Mouse (Mus musculus): Measurements from ENCODE around the gene Tnk1. TPM values are rescaled to one million over a fixed set of nuclear protein-coding genes. Genes with fewer than 3 reads are reported as not detected.

Gene Tnk1
- polyA plus RNA-seq (2014; fragmentation: Nextera tagmentation; extraction: Ambion mirVana): 1.1 and 1.9 TPM in 2 replicates

- Histone ChIP-seq H3K4me1 (ENCODE audit: control insufficient read depth, insufficient read depth, low read length) (no peaks in the 10 kb centered on the region), H3K4me2 (ENCODE audit: low read depth, low read length) (peak within 1 kb of the TSS; percentile 30; the same call in 1 of the 2 replicates), H3K9ac (replicated peaks; ENCODE audit: low read length) (peak within 1 kb of the TSS; percentile 28), H3K4me3 (ENCODE audit: low read depth, low read length) (no peak within 1 kb of the TSS), H3K36me3 (replicated peaks; ENCODE audit: control insufficient read depth, insufficient read depth, low read depth, low read length) (no peaks in the 10 kb centered on the region), H3K27ac (replicated peaks; ENCODE audit: low read depth, low read length) (no peak within 1 kb of the TSS), H3K9me3 (replicated peaks; ENCODE audit: control insufficient read depth, low read length) (no peaks in the 10 kb centered on the region), H3K27me3 (ENCODE audit: control insufficient read depth, insufficient read depth, low read length) (peaks cover 13% of the 10 kb centered on the region)
- peak; percentile 35 for DNase-seq (ENCODE audit: low spot score)
- WGBS: 19% methylated on average over 30 of the region's 30 CpGs
- no peak for ATAC-seq (replicated peaks; ENCODE audit: insufficient number of reproducible peaks, low FRiP score, low TSS enrichment, low read depth)
These were observed at the start of gene Tnk1 for GRCm38 (mm10) chr11:69858113-69858998. Tnk1 (minus strand) TSS chr11:69858730.

GRCm38 (mm10) chr11:69904311-69904710 lies 45.8 kb upstream of the Tnk1 start:
- H3K4me3 ChIP-seq (ENCODE audit: low read depth, low read length): no peak overlapping the region
- ATAC-seq (replicated peaks; ENCODE audit: insufficient number of reproducible peaks, low FRiP score, low TSS enrichment, low read depth): no peak
- H3K4me2 ChIP-seq (ENCODE audit: low read depth, low read length): no peak overlapping the region
- no peaks in the 10 kb centered on the region for H3K9me3 ChIP-seq (replicated peaks; ENCODE audit: control insufficient read depth, low read length)
- H3K4me1 ChIP-seq (ENCODE audit: control insufficient read depth, insufficient read depth, low read length): peaks cover 4% of the 10 kb centered on the region; the same call in 1 of the 2 replicates
- no peak overlapping the region for H3K9ac ChIP-seq (replicated peaks; ENCODE audit: low read length)
- 96% methylated on average over 9 of the region's 9 CpGs for WGBS
- H3K27me3 ChIP-seq (ENCODE audit: control insufficient read depth, insufficient read depth, low read length): no peaks in the 10 kb centered on the region
- H3K36me3 ChIP-seq (replicated peaks; ENCODE audit: control insufficient read depth, insufficient read depth, low read depth, low read length): peaks cover 33% of the 10 kb centered on the region
- H3K27ac ChIP-seq (replicated peaks; ENCODE audit: low read depth, low read length): no peak overlapping the region
- DNase-seq (ENCODE audit: low spot score): no peak

GRCm38 (mm10) chr11:69902972-69903371 lies 44.4 kb upstream of the Tnk1 start:
- H3K4me3 ChIP-seq (ENCODE audit: low read depth, low read length): peak overlapping the region; percentile 92
- H3K27me3 ChIP-seq (ENCODE audit: control insufficient read depth, insufficient read depth, low read length): no peaks in the 10 kb centered on the region
- DNase-seq (ENCODE audit: low spot score) (no peak), ATAC-seq (replicated peaks; ENCODE audit: insufficient number of reproducible peaks, low FRiP score, low TSS enrichment, low read depth) (no peak)
- 90% methylated on average over 13 of the region's 13 CpGs for WGBS
- H3K27ac ChIP-seq (replicated peaks; ENCODE audit: low read depth, low read length): no peak overlapping the region
- H3K4me1 ChIP-seq (ENCODE audit: control insufficient read depth, insufficient read depth, low read length): peaks cover 4% of the 10 kb centered on the region; the same call in 1 of the 2 replicates
- no peak overlapping the region; the same call in 1 of the 2 replicates for H3K9ac ChIP-seq (replicated peaks; ENCODE audit: low read length)
- H3K9me3 ChIP-seq (replicated peaks; ENCODE audit: control insufficient read depth, low read length): no peaks in the 10 kb centered on the region
- H3K36me3 ChIP-seq (replicated peaks; ENCODE audit: control insufficient read depth, insufficient read depth, low read depth, low read length): peaks cover 28% of the 10 kb centered on the region
- H3K4me2 ChIP-seq (ENCODE audit: low read depth, low read length): peak overlapping the region; percentile 95; the same call in 1 of the 2 replicates

DNA sequence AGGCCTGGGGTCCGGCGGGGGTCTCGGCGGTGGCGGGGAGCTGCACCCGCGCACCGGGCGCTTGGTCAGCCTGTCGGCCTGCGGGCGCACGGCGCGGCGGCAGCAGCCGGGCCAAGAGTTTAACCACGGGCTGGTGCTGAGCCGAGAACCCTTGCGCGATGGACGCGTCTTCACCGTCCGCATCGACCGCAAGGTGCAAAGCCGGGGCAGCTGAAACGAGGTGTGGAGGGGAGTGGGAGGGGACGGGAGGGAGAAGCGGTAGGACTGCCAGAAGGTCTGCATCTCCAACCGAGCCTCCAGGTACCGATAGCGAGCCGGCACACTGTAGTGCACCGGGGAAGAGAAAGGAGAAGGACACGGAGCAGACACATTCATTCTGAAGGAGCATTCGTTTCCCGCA lies 43.5 kb upstream of the Tnk1 start:
- DNase-seq (ENCODE audit: low spot score) (peak; percentile 24), ATAC-seq (replicated peaks; ENCODE audit: insufficient number of reproducible peaks, low FRiP score, low TSS enrichment, low read depth) (no peak)
- Histone ChIP-seq H3K4me2 (ENCODE audit: low read depth, low read length) (peak overlapping the region; percentile 95), H3K9ac (replicated peaks; ENCODE audit: low read length) (peak overlapping the region; percentile 90), H3K27me3 (ENCODE audit: control insufficient read depth, insufficient read depth, low read length) (no peaks in the 10 kb centered on the region), H3K27ac (replicated peaks; ENCODE audit: low read depth, low read length) (peak overlapping the region; percentile 82), H3K36me3 (replicated peaks; ENCODE audit: control insufficient read depth, insufficient read depth, low read depth, low read length) (peaks cover 21% of the 10 kb centered on the region), H3K9me3 (replicated peaks; ENCODE audit: control insufficient read depth, low read length) (no peaks in the 10 kb centered on the region), H3K4me1 (ENCODE audit: control insufficient read depth, insufficient read depth, low read length) (peaks cover 4% of the 10 kb centered on the region; the same call in 1 of the 2 replicates), H3K4me3 (ENCODE audit: low read depth, low read length) (peak overlapping the region; percentile 92)
- under 1% methylated on average over 39 of the region's 39 CpGs for WGBS

GRCm38 (mm10) chr11:69901406-69901846 lies 42.9 kb upstream of the Tnk1 start:
- peak overlapping the region; percentile 95 for H3K4me2 ChIP-seq (ENCODE audit: low read depth, low read length)
- H3K4me1 ChIP-seq (ENCODE audit: control insufficient read depth, insufficient read depth, low read length): peaks cover 4% of the 10 kb centered on the region; the same call in 1 of the 2 replicates
- no peaks in the 10 kb centered on the region for H3K9me3 ChIP-seq (replicated peaks; ENCODE audit: control insufficient read depth, low read length)
- H3K9ac ChIP-seq (replicated peaks; ENCODE audit: low read length): peak overlapping the region; percentile 98
- peak overlapping the region; percentile 92 for H3K4me3 ChIP-seq (ENCODE audit: low read depth, low read length)
- peaks cover 16% of the 10 kb centered on the region for H3K36me3 ChIP-seq (replicated peaks; ENCODE audit: control insufficient read depth, insufficient read depth, low read depth, low read length)
- DNase-seq (ENCODE audit: low spot score) (peak; percentile 99), ATAC-seq (replicated peaks; ENCODE audit: insufficient number of reproducible peaks, low FRiP score, low TSS enrichment, low read depth) (peak; percentile 72)
- WGBS: under 1% methylated on average over 42 of the region's 42 CpGs
- peak overlapping the region; percentile 82 for H3K27ac ChIP-seq (replicated peaks; ENCODE audit: low read depth, low read length)
- no peaks in the 10 kb centered on the region for H3K27me3 ChIP-seq (ENCODE audit: control insufficient read depth, insufficient read depth, low read length)

DNA sequence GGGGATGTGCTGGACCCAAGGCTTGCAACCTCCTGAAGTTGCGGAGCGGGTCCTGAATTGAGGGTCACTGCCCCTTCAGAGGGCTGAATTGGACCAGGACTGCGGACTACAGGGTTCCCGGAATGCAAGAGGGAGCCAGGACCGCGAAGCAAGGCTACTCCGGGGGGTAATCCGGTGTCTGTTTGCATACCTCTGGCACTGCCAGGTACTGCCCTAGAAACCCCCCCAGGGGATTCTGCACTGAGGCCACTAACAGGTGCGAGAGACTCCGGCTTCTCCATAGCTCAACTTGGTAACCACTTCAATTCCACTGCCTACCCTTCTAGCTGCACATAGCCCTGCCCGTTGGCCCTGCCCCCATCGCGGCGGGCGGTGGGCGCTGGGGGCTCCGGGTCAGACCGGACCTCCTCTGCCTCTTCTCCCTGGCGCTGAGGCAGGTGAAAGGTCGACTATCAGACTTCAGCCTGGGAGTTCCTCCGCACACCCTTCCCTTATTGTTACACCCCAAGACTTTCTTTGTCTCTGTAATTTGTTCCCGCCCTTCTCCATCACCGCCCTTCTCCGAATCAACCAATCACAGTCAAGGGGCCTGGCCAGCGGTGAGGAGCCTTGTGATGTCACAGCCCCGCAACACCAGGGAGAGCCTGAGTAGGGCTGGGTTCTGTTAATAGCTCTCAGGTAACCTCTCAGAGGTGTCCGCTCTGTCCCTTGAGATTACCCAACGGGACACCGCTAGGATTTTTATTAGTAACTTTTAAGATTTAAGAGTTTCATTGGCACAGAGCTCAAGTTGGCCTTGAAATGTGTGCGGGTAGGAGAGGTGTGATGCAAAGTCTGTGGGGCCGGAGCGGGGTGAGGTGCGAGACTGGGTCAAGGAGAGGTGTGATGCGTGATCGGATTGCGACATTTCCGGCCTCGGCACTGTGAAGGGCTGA lies 42.2 kb upstream of the Tnk1 start, which contains the start of the genes 2810408A11Rik and Neurl4:
2810408A11Rik (minus strand) TSS at position 517 of the 935 bp plus-strand sequence.
Neurl4 (plus strand) TSS at position 602 of the 935 bp plus-strand sequence.
- Histone ChIP-seq H3K9ac (replicated peaks; ENCODE audit: low read length) (peak within 1 kb of the TSS; percentile 98), H3K4me1 (ENCODE audit: control insufficient read depth, insufficient read depth, low read length) (peaks cover 4% of the 10 kb centered on the region; the same call in 1 of the 2 replicates), H3K27me3 (ENCODE audit: control insufficient read depth, insufficient read depth, low read length) (no peaks in the 10 kb centered on the region), H3K4me3 (ENCODE audit: low read depth, low read length) (peak within 1 kb of the TSS; percentile 92), H3K4me2 (ENCODE audit: low read depth, low read length) (peak within 1 kb of the TSS; percentile 95), H3K27ac (replicated peaks; ENCODE audit: low read depth, low read length) (peak within 1 kb of the TSS; percentile 82), H3K9me3 (replicated peaks; ENCODE audit: control insufficient read depth, low read length) (no peaks in the 10 kb centered on the region), H3K36me3 (replicated peaks; ENCODE audit: control insufficient read depth, insufficient read depth, low read depth, low read length) (peaks cover 9% of the 10 kb centered on the region)
- peak; percentile 96 for DNase-seq (ENCODE audit: low spot score)
- under 1% methylated on average over 38 of the region's 38 CpGs for WGBS
- ATAC-seq (replicated peaks; ENCODE audit: insufficient number of reproducible peaks, low FRiP score, low TSS enrichment, low read depth): peak; percentile 95

DNA sequence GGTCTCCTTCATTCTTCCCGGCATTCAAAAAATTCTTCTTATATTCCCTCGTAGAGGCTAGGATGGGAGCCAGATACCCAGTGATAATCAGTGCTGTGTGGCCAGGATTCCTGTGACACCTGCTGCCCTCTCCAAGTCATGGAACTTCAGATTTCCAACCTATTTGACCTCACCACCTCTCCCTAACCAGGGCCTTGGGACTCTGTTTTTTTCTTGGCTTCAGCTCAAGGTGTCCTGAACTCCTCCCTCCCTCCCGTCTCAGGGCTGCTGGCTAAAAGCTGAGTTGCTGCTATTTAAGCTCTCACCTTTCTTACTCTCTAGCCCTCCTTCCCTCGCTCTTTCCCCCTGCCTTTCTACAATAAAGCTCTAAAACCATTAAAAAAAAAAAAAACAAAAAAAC lies 41.3 kb upstream of the Tnk1 start:
- ATAC-seq (replicated peaks; ENCODE audit: insufficient number of reproducible peaks, low FRiP score, low TSS enrichment, low read depth): no peak
- Histone ChIP-seq H3K27me3 (ENCODE audit: control insufficient read depth, insufficient read depth, low read length) (no peaks in the 10 kb centered on the region), H3K27ac (replicated peaks; ENCODE audit: low read depth, low read length) (no peak overlapping the region), H3K4me2 (ENCODE audit: low read depth, low read length) (peak overlapping the region; percentile 95), H3K36me3 (replicated peaks; ENCODE audit: control insufficient read depth, insufficient read depth, low read depth, low read length) (peaks cover 8% of the 10 kb centered on the region), H3K4me3 (ENCODE audit: low read depth, low read length) (peak overlapping the region; percentile 92), H3K9me3 (replicated peaks; ENCODE audit: control insufficient read depth, low read length) (no peaks in the 10 kb centered on the region), H3K4me1 (ENCODE audit: control insufficient read depth, insufficient read depth, low read length) (peaks cover 4% of the 10 kb centered on the region; the same call in 1 of the 2 replicates), H3K9ac (replicated peaks; ENCODE audit: low read length) (peak overlapping the region; percentile 98)
- DNase-seq (ENCODE audit: low spot score): peak; percentile 43
- 15% methylated on average over 4 of the region's 4 CpGs for WGBS
